Mouse (Mus musculus) kidney, adult 2 months (tissue): ENCODE measurements around the gene Grk5. TPM values are rescaled to one million over a fixed set of nuclear protein-coding genes. Genes with fewer than 3 reads are reported as not detected.

Experiments
- DNase-seq: peaks from one replicate; pipeline ENCODE4 v3.0.0; 2021
- H3K27ac ChIP-seq: fragments of 200-500 bp; 2 replicates; pipeline ENCODE4 v1.5.1; 2012; ENCODE audit warnings: low read depth, low read length, control low read depth, inconsistent platforms; ENCODE audit not compliant: insufficient read depth
- H3K27me3 ChIP-seq: fragments of 200-500 bp; replicated peaks from 2 replicates; pipeline ENCODE4 v1.6.1; 2012; ENCODE audit warnings: mild to moderate bottlenecking, moderate library complexity, low read length, inconsistent platforms; ENCODE audit not compliant: control insufficient read depth, insufficient read depth
- H3K36me3 ChIP-seq: fragments of 200-500 bp; 2 replicates; pipeline ENCODE4 v1.6.1; 2012; ENCODE audit warnings: mild to moderate bottlenecking, moderate library complexity, low read length, inconsistent platforms; ENCODE audit not compliant: control insufficient read depth, insufficient read depth
- H3K4me1 ChIP-seq: fragments of 200-500 bp; 2 replicates; pipeline ENCODE4 v1.6.1; 2011; ENCODE audit warnings: low read length; ENCODE audit not compliant: control insufficient read depth, insufficient read depth
- H3K4me3 ChIP-seq: fragments of 200-500 bp; 2 replicates; pipeline ENCODE4 v1.5.1; 2011; ENCODE audit warnings: mild to moderate bottlenecking, low read depth, low read length, control low read depth; ENCODE audit not compliant: insufficient read depth
- CTCF ChIP-seq: fragments of 200-500 bp; conservative IDR thresholded peaks from 2 replicates; pipeline ENCODE4 v1.5.1; 2011; ENCODE audit warnings: low read depth, mild to moderate bottlenecking, control low read depth, low read length, moderate library complexity, mixed read lengths; ENCODE audit not compliant: insufficient read depth, insufficient read length
- POLR2A ChIP-seq: fragments of 200-500 bp; IDR thresholded peaks from one replicate; pipeline ENCODE4 v1.6.1; 2011; ENCODE audit warnings: low read depth, low read length, control low read depth
- WGBS: fragments of 180-500 bp; shearing (Covaris S2); methylation state at CpG from one replicate; pipeline ENCODE4 v1.1.7; 2018; 5-methylcytosine and 5-hydroxymethylcytosine counted together
- polyA plus RNA-seq: library from polyadenylated mRNA; depleted of rRNA; stranded (reverse); fragments of >200 nt; gene quantifications from 2 replicates; pipeline ENCODE4 v1.2.3, GENCODE M21; 2012

Grk5 gene
- polyA plus RNA-seq, 1 experiment: 2.8 TPM

- TF ChIP-seq POLR2A (no peak), CTCF (no peak)
- Histone ChIP-seq H3K27ac (peak overlapping the region; percentile 64), H3K36me3 (no peaks in the 10 kb centered on the region), H3K27me3 (no peaks in the 10 kb centered on the region), H3K4me1 (peaks cover 18% of the 10 kb centered on the region), H3K4me3 (no peak overlapping the region)
- DNase-seq: no peak
- WGBS: 92% methylated on average over 1 of the region's 1 CpGs
These were observed 51.3 kb downstream of the Grk5 start for GRCm38 (mm10) chr19:60940866-60941265.

DNA sequence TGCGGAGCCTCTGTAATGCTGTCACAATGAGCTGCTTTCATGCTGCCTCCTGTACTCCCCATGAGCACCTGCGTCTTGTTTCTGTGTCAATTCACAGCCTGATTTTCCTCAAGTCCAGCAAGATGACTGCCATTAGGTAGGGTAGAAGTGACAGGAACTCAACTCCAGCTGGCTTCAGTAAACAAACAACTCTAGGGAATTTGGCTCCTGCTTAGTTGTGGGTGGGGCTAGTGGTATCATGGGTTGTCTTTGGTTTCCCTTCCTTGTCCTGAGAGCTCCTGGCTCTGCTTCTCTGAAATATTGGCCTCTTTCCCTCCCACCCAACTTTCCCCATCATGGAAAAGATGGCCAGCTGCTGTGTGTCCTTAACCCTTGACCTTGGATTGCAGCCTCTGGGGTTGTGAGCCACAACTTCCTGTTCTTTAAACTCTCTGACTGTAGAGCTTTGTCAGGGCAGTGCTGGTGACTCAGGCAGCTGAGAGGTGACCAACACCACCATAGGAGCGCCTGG is 56.3 kb downstream of the Grk5 start:
- Histone ChIP-seq H3K4me1 (peaks cover 6% of the 10 kb centered on the region), H3K27ac (peak overlapping the region; percentile 89), H3K36me3 (no peaks in the 10 kb centered on the region), H3K27me3 (no peaks in the 10 kb centered on the region), H3K4me3 (no peak overlapping the region)
- no peak for TF ChIP-seq CTCF
- TF ChIP-seq POLR2A: no peak
- 73% methylated on average over 3 of the region's 3 CpGs for WGBS
- peak; percentile 83 for DNase-seq

DNA sequence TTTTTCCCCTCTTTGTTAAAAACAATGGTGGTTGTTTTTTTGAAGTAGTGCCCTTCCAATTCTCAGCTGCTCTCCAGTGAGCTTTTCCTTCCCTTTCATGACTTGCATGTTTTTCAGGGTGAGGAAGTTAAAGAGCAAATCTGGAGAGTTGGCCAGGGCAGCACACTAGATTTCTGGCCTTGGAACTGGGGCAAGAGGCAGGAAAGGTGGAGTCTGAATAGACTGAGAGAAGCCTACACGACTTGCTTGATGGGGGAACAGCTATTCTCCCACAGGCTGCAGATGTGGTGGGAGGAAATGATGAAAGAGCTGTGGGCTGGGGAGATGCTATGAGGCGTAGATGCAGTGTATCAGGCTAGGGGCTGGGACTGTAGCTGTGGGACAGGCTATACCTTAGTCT is 57.1 kb downstream of the Grk5 start:
- DNase-seq: peak; percentile 55

DNA sequence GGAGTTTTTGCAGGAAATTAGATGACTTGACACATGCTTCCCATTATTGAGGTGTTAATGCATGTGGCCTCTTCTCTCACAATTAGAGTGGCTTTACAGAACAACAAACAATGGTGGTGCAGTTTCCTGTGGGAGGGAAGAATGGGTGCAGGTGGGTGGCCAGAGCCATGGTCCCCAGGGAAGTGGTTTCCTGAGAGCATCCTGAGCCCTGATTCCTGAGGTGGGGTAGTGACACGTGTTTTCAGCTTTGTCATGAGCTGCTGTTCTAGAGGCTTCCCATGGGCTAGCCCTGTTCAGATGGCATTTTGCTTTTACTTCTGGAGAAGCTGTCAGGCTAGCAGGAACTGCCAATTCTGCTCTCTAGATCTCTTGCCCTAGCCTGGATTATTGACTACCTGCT is 59.4 kb downstream of the Grk5 start:
- H3K27ac ChIP-seq: peak overlapping the region; percentile 7; the same call in 1 of the 2 replicates

More for the DNA sequence above, 57.1 kb downstream of the Grk5 start:
- Histone ChIP-seq H3K27ac (peak overlapping the region; percentile 85), H3K27me3 (no peaks in the 10 kb centered on the region), H3K4me1 (peaks cover 6% of the 10 kb centered on the region), H3K36me3 (no peaks in the 10 kb centered on the region), H3K4me3 (no peak overlapping the region)
- TF ChIP-seq POLR2A (no peak), CTCF (no peak)
- WGBS: 40% methylated on average over 2 of the region's 2 CpGs

DNA sequence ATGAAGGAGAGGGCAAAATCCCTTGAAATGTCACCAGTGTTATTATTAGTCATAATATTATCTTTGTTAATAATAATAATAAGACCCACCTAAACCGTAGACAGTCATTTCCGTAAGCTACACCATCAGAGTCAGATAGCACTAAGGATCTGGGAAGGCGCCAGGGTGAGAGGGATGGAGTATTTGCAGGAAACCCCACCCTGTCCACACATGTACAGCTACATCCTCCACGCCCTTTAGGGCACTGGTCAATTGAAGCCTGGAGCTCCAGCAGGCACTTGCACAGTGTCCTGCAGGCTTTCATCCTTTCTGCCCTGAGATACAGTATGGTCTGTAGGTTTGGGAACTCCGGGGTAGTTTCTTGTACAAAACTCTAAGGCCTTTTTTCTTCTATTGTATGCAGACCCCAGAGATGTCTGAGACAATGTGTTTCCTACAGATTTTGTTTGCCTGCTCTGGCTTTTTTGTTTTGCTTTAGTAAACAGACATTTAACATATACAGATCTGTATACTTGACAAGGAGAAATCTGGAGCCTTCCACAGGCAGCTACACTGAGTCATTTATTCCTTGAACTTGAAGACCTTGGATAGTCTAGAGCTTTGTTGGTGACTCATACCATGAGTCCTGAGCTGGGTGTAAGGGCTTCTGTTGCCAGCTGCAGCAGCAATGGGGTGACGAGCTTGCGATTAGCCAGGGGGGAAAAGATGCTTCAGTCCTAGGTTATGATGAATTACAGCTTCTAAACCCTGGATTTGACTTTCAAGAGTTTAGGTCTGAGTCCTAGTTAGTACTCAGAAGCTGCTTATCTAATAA is 60.7 kb downstream of the Grk5 start:
- Histone ChIP-seq H3K36me3 (no peaks in the 10 kb centered on the region), H3K27me3 (no peaks in the 10 kb centered on the region), H3K4me1 (peaks cover 6% of the 10 kb centered on the region), H3K4me3 (no peak overlapping the region), H3K27ac (0 out of 2 replicates have a peak overlapping the region, but pooled peaks have one; percentile 8)
- TF ChIP-seq CTCF (no peak), POLR2A (no peak)
- DNase-seq: peak; percentile 79
- 79% methylated on average over 7 of the region's 7 CpGs for WGBS

More for the DNA sequence above, 59.4 kb downstream of the Grk5 start:
- no peak for TF ChIP-seq CTCF
- no peak for TF ChIP-seq POLR2A
- 73% methylated on average over 1 of the region's 1 CpGs for WGBS
- Histone ChIP-seq H3K4me1 (peaks cover 6% of the 10 kb centered on the region), H3K36me3 (no peaks in the 10 kb centered on the region), H3K27me3 (no peaks in the 10 kb centered on the region), H3K4me3 (no peak overlapping the region)
- DNase-seq: peak; percentile 36

DNA sequence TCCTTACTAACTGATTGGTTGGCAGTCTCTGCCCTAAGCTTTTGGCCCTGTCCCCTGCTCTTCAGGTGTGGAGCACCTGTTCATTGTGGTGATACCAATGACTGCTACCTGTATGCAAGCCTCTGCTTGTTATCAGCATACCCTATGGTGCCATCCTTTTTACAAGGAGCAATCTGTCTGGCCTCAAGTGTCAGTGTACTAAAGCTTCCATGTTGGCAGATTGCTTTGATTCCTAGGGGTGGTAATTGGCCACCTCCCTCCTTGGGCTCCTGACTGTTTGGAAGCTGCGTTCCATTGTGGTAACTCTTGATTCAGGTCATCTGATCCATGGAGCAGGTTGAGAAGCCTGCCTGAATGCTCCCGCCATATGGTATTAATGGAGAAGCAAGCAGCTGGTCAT is 65.6 kb downstream of the Grk5 start:
- Histone ChIP-seq H3K27me3 (no peaks in the 10 kb centered on the region), H3K27ac (no peak overlapping the region), H3K4me3 (no peak overlapping the region), H3K4me1 (0 out of 2 replicates have a peak, but pooled peaks cover 3% of the 10 kb centered on the region), H3K36me3 (no peaks in the 10 kb centered on the region)
- no peak for DNase-seq
- 96% methylated on average over 2 of the region's 2 CpGs for WGBS
- no peak for TF ChIP-seq POLR2A
- no peak for TF ChIP-seq CTCF

- no peak for DNase-seq
- 97% methylated on average over 1 of the region's 1 CpGs for WGBS
- Histone ChIP-seq H3K36me3 (no peaks in the 10 kb centered on the region), H3K4me1 (0 out of 2 replicates have a peak, but pooled peaks cover 3% of the 10 kb centered on the region), H3K27me3 (no peaks in the 10 kb centered on the region), H3K4me3 (no peak overlapping the region), H3K27ac (no peak overlapping the region)
- no peak for TF ChIP-seq CTCF
- no peak for TF ChIP-seq POLR2A
These were observed 66.2 kb downstream of the Grk5 start for GRCm38 (mm10) chr19:60955712-60956111.
